Mouse (Mus musculus) monocyte, adult 5-6 weeks (primary cell): ENCODE data around the gene Med28. TPM values are rescaled to one million over a fixed set of nuclear protein-coding genes. Genes with fewer than 3 reads are reported as not detected.

ENCODE experiments used
- ATAC-seq: fragments of 153-309, 156-312 bp; replicated peaks from 2 replicates; pipeline ENCODE4 v1.8.0; 2017; ENCODE audit warnings: mild to moderate bottlenecking; ENCODE audit not compliant: low TSS enrichment, insufficient number of reproducible peaks, severe bottlenecking, poor library complexity, low FRiP score
- total RNA-seq: library from RNA; stranded (forward); fragments of 200-1000, 200-491, 200-594 nt; gene quantifications from 3 replicates; pipeline ENCODE4 v1.2.3, GENCODE M21; 2017

The Med28 gene
- total RNA-seq, 1 experiment from 2014 or later, result 40.7 TPM

DNA sequence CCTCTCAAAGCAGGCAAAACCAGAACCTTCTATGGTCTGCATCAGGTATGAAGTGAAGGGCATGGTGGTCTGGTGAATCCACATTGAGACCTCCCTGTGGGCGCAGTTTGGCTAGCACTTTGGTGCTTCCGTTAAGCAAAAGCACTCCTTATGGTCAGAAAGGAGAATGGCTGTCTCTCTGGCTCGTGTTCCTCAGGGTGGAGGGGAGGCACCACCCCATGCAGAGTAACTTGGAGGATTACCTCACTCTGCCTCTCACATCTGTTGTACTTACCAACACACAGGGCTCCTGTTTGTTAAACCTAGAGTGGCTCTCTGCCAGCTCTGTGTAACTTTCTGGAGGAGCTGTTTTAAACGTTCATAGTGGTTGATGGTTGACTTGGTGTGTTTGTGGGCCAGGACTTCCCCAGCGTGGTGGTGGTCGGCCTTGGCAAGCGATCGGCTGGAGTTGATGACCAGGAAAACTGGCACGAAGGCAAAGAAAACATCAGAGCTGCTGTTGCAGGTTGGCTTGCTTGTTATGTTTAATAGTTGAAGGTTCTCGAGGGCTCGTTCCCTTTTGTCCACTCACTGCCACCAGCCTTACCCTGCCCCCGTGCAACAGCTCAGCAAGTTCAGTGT lies 23.0 kb upstream of the Med28 start:
- ATAC-seq, result no peak

DNA sequence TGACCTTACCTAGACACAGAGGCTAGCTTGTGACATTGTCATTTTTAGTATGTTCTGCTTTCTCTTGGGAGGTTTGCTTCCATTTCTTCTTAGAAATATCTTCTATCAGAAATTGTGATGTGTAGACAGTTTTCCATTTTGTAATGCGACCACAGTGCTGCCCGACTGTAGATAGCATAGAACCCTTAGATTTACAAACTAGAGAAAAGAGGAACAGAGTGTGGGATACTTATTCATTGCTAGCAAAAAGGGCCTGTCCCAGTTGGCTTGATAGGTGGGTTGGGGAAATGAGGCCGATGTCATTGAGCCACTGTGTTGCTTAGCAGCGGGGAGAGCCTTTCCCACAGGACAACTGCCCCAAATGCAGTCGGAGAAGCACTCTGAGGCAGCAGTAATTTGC lies 22.5 kb upstream of the Med28 start:
- no peak for ATAC-seq

DNA sequence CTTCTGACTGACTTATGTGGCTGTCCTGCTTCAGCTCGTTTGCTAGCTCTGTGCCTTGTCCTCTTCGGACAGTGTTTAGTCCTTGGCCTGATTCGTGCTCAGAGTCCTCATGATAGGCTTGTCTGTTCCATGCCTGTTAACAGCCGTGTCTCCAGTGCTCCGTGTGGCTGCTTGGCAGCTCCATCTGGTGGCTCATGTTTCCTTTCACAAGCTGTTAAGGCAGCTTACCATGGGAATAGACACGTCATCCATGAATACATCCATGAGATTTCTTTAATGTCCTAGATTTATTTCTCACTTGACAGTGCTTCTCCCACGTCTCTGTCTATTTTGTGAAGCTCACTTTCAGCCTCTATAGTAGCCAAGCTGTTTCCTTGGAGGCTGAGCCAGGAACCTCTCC lies 10.0 kb upstream of the Med28 start:
- ATAC-seq, result no peak

DNA sequence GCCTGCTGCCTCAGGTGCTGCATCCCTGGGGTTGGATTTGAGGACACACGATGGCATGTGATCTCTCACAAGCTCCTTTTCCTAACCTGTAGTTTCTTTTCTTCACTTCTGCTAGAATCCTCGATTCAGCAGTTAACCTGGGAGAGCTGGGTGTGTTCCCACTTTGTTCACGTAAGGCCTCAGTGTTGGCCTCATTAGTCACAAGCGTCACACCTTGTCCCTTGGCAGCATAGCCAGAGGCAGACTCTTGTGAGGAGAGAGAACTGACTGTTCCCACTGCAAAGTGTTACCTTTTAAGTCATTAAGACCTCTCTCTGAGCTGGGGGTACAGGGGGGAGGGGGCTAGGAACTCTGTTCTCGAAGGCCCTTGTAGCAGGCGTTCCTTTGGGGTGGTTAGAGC lies 7.1 kb upstream of the Med28 start:
- no peak for ATAC-seq

DNA sequence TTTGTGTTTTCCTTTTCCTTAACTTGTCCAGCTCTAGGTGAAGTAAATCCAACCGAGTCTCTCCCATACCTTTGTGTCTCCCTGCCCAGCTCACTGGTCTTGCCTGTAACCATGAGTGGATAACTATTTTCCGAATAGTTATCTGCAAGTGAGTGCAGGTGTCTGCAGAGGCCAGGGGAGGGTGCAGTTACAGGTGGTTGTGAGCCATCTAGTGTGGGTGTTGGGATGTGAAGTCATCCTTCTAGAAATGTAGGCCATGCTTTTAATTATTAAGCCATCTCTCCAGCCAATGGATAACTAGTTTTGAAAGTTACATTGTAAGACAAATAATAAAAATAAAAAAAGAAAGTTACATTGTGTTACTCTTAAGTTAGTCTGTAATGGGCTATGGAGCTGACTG lies 6.5 kb upstream of the Med28 start:
- ATAC-seq, result no peak

DNA sequence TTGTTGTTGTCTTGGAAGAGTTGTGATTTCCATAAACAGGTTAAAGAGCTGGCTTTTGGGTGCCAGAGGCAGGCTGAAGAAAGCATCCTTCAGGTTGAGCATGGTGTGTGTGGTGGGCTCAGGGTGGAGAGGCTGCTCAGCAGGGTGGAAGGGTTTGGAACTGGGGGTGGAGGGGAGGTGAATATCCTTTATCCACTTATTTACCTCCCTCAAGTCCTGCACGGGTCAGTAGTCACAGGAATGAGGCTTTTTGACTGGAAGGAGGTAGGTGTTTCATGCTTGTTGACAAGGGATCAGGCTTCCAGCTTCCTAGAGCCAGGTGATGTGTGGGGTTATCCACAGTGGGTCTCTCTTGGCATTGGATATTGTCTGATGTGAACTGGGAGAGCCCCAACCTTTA lies 5.4 kb upstream of the Med28 start:
- no peak for ATAC-seq

DNA sequence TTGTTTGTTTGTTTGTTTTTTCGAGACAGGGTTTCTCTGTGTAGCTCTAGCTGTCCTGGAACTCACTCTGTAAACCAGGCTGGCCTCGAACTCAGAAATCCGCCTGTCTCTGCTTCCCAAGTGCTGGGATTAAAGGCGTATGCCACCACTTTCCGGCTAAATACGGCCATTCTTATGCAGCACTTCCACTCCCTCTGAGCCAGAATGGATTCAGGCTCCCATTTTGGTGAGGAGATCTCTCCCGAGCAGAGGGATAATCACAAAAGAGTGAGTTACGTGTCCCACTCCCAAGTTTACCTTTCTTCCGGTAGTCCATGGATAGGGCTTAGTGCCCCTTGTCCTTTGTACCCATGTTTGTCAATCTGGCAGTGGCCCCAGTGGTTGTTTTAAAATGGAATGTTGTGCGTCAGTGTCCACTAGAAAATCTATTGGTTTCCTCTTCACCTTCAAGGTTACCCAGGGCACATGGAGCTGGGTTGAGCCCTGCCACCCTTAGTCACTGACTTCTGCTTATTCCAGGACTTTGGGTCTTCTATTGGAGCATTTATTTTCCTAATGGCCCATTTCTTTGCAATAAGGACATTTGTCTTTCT lies 4.8 kb upstream of the Med28 start:
- ATAC-seq, result no peak

DNA sequence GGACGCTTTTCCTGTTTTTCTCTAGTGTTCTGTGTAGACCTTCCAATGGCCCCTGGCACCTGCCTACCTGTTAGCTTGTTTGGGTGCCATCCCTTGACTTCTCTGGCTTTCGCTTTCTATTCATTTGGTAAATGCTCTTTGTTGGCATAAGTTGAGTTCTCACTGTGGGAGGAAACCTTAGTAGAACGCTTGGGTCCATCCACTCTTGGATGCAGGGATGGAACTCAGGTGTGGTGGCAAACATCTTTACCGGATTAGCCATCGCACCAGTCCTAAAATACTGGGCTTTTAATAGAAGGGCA lies 731 bp downstream of the Med28 start:
- ATAC-seq, result no peak

DNA sequence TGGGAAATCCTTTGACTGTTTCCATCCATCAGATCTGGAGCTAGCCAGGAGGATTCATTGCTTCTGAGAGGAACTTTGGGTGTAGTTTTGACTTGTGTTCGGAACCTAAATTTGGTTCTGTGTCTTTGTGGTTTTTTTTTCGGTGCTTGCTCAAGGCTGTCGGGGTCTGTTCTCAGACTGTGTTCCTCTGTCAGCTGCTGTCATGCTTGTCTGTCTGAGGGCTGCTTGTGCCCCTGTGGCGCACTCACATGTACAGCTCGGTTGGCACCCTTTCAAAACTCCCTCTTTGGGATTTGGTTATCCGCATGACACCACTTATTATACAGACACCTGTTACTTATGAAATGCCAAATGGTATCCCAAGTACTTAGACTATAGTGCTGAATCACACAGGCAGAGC lies 1.6 kb downstream of the Med28 start:
- ATAC-seq, result no peak

DNA sequence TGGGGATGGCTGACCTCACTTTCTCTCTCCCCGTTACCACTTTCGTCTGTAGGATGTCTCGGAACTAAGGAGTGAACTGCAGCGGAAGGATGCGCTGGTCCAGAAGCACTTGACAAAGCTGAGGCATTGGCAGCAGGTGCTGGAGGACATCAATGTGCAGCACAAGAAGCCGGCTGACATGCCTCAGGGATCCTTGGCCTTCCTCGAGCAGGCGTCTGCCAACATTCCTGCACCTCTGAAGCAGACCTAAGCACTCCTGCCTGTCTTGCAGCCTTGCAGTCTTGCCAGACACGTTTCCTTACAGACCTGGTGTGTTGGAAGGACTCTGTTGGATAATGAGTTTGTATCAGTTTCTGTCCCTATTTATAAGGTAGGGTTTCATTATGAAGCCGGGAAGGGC lies 5.1 kb downstream of the Med28 start:
- no peak for ATAC-seq

DNA sequence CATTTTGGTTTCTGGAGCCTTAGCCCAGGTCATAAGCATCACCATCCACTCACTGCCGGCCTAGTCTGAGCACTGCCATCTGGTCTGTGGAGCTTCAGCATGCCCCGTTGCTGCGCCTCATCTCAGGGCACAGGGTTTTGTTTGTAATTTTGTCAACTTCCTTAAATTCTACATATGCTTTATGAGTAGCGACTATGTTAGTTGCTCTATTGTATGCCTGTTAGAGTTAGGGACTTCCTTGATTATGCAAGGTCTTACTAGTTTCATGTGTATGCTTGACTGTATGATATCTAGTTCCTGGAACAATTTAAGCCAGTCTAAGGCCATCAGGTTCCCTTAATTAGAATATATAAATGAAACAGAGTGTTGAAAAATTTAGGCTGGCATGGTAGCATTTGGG lies 6.3 kb downstream of the Med28 start:
- ATAC-seq, result peak; percentile 24; the same call in 1 of the 2 replicates

DNA sequence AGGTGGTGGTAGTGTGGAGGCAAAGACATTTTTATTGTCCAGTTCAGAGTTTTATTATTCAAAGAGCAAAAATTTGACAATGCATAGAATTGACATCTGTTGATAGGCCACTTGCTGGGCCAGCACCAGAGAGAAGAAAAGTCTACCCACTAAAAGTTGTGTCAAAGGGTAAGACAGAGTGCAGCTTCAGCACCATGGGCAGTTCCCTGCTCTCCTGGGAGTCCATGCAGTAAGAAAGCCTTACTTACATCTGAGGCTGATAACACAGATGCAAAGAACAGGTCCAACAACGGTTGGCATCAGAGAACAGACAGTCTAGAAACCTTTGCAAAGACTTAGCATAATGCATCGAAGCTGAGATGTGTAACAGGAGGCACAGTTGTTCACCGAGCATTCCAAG lies 9.7 kb downstream of the Med28 start:
- ATAC-seq, result no peak

DNA sequence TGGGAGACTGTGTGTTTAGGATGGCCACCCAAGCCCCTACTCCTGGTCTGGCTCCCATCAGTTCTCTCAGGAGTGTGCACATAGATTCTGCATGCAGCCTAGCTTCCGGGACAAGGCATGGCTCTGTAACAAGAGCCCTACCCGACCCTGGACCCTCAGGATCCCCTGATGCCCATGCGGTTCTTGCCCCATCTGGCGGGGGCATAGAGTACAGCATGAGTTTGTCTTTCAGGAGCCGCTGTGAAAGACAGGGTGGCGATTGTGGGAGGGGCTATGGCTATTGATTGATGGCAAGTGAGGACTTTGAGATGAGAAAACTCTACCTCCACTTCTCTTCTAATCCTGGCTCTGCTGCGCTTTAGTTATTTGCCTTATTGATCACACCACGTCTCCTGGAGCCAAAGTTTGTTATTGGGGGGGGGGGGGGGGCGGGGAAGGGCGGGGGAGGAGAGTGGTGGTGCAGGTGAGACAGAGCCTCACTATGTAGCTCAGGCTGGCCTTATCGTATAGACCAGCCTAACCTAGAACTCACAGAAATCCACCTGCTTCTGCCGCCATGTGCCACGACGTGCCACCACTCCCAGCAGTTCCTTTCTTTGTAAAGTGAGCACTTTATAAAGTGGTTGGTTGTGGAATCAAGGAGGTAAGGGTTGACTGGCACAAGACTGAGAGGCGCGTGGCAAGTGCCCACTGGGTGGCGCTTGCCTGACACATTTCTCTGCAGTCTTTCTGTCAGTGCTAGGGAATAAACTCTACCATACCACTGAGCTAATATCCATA lies 14.5 kb downstream of the Med28 start:
- peak; percentile 41; the same call in 1 of the 2 replicates for ATAC-seq

DNA sequence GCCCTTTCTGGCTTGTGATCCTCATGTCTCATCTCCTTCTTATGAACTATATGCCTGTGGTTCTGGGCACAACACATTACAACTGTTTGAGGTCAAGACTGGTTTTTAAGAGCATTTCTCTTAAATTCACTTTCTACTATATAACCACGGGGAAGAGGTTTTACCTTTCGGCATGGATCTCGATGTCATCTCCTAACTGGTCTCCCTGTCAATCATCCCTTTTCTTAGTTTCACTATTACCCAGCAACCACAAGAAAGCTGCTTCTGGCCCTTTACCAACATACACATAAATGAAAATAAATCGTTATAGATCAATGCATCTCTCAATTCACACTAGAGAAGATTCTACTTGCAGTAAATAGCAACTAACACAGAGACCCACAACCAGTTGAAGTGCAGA lies 15.1 kb downstream of the Med28 start:
- ATAC-seq, result no peak

DNA sequence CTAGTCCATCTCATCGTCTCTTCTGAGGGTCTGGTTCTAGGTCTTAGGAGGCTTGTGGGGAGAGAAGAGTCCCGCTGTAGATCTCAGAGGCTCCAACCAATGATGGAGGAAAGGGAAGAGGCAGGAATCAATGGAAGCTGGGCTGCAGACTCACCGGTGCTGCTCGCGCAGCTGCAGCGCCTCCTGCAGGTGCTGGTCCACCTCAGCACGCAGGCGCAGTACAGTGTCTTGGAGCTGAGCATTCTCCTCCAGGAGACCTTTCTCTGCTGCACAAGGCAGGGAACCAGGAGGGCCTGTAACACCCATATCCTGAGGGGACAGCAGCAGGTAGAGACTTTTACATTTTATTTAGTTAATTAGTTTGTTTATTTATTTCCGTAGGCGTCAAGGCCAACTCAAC lies 19.5 kb downstream of the Med28 start:
- ATAC-seq, result no peak

DNA sequence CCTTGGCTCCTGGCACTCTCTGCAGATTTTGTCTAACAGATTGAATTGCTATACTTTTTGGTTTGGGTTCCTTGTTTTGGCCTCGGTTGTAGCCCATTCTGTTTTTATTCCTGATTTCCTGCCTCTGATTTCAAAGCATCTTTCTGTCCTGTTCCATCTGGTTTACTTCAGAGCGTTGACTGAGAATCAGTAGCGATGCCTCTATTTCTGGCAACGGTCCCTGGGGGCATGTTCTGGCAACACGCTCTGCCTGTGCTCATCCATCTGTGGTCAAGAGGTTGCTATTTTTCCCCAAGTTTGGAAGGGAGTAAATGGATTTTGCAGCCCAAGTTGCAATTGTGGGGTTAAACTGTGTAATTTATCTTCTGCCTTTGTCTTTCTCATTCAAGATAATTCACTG lies 23.3 kb downstream of the Med28 start:
- no peak for ATAC-seq

DNA sequence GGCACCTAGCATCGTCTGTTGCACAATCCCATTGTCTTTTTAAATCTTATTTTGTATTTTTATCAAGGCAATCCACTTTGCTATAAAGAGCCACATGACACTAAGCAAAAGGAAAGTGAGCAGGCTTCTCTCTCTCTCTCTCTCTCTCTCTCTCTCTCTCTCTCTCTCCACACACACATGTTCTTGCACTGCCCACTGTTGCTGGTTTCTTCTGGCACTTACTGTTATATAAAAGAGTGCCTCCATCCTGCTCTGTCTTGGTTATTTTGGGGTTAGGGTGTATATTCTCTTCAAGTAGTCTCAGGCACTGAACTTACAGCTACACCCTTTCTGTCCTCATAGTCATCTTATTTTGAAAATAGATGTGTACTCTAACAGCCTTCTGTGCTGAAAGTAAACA lies 29.6 kb downstream of the Med28 start:
- no peak for ATAC-seq

DNA sequence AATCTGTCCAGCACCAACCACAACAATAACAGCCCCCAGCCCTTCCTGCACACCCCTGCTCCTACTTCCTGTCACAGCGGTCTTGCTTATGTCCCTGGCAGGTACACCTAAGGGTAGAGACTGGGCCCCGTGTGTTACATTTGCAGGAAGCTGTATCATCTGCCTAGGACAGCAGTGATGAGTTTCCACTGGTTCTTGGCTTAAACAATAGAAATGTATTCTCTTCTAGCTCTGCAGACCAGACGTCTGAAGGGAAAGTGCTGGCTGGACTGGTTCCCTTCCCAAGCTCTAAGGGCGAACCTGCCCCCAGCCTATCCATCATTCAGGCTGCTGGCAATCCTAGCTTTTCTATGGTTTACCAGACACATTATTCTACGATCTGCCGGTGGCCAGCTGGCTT lies 44.0 kb downstream of the Med28 start:
- no peak for ATAC-seq

DNA sequence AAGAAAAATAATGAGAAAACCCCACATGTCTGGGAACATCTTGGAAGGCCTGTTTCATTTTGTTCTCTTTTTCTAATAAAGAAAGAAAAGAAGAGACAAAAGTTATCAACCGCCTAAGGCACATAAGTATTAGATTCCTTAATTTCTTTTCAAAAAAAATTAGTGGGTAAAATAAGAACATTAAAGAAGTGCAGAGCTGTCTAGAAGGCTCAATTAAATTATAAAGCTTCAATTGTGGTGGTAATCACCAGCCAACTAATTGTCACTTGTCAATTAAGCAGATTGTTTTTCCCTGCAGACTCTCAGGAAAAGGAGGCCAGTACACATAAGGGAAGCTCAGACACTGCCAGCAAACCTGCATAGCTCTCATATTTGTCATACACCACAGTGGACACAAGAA lies 45.8 kb downstream of the Med28 start:
- no peak for ATAC-seq

DNA sequence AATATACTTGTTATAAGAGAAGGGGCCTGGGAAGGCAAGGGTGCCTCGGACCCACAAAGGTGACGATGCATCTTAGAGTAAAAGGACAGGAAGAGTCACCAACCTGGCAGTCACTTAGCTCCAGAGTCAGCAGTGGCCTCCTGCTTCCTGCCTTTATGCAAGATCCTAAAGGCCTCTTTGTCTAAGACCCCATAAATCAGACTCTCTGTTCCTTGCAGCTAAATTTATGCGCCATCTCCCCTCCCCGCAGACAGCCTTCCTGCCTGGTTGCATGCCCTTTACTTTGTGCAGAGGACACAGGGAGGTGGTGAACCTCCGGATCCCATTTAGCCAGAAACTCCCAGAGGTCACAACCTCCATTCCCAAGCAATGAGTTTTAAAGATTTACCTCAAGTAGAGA lies 52.8 kb downstream of the Med28 start:
- ATAC-seq, result no peak
